Mouse (Mus musculus) bone marrow macrophage, adult 2 months (primary cell): ENCODE measurements around the gene Kcnk4.

Source experiments
- CTCF ChIP-seq: IDR thresholded peaks from 2 replicates; pipeline ENCODE4 v1.5.1; 2012; ENCODE audit warnings: low read depth, mild to moderate bottlenecking, low read length, moderate library complexity
- POLR2A ChIP-seq: IDR thresholded peaks from 2 replicates; pipeline ENCODE4 v1.6.1; 2012; ENCODE audit warnings: mild to moderate bottlenecking, low read depth, low read length, borderline replicate concordance

GRCm38 (mm10) chr19:6905498-6906159 is 28.7 kb downstream of the Kcnk4 start:
- TF ChIP-seq CTCF: no peak
- no peak for TF ChIP-seq POLR2A
